9 mouse cellular contexts compared by ENCODE assay signal in genomic region chr5:111269613-111270205, GRCm38 (mm10).
DNase-seq lines count a peak whose midpoint lies in the region; ATAC-seq lines count a peak whose summit lies in the region.
"Had no signal": no experiment of that assay in that cellular context is flagged by ENCODE, and none has a peak within 500 bp of the region (broad histone marks: within the 10 kb centered on the region; RNA-seq: fewer than 3 reads in every experiment).

No protein-coding gene starts in this region.

- 60% methylated on average over 6 of the region's 6 CpGs for WGBS in liver, embryonic 16.5 days (ENCODE audit: insufficient replicate concordance)
- 63% methylated on average over 6 of the region's 6 CpGs for WGBS in neural tube, embryonic 13.5 days

- no peaks in the 10 kb centered on the region for H3K27me3 ChIP-seq in liver, embryonic 16.5 days (ENCODE audit: control insufficient read depth, insufficient read depth, low read depth, low read length)
- H3K27me3 ChIP-seq in neural tube, embryonic 13.5 days, result no peaks in the 10 kb centered on the region
- H3K27me3 ChIP-seq: embryonic facial prominence, embryonic 15.5 days had no signal

- no peaks in the 10 kb centered on the region for H3K4me1 ChIP-seq in liver, embryonic 16.5 days (ENCODE audit: control insufficient read depth, low read depth, low read length)
- peaks cover 20% of the 10 kb centered on the region for H3K4me1 ChIP-seq in neural tube, embryonic 13.5 days (replicated peaks)

- no peaks in the 10 kb centered on the region for H3K36me3 ChIP-seq in liver, embryonic 16.5 days (ENCODE audit: control insufficient read depth, insufficient read depth)
- H3K36me3 ChIP-seq in neural tube, embryonic 13.5 days, result peaks cover 58% of the 10 kb centered on the region

- no peaks in the 10 kb centered on the region for H3K9me3 ChIP-seq in liver, embryonic 16.5 days (replicated peaks; ENCODE audit: control insufficient read depth, low read length)
- no peaks in the 10 kb centered on the region for H3K9me3 ChIP-seq in neural tube, embryonic 13.5 days
- H3K9me3 ChIP-seq: embryonic facial prominence, embryonic 15.5 days had no signal

- H3K9ac ChIP-seq in liver, embryonic 16.5 days (ENCODE audit: low read depth, low read length), result no peak overlapping the region
- H3K9ac ChIP-seq in neural tube, embryonic 13.5 days, result no peak overlapping the region
- H3K9ac ChIP-seq: embryonic facial prominence, embryonic 15.5 days had no signal

- H3K4me2 ChIP-seq in liver, embryonic 16.5 days (ENCODE audit: low read depth, low read length), result no peak overlapping the region
- H3K4me2 ChIP-seq in neural tube, embryonic 13.5 days, result no peak overlapping the region
- H3K4me2 ChIP-seq: embryonic facial prominence, embryonic 15.5 days had no signal

- no peak overlapping the region for H3K27ac ChIP-seq in liver, embryonic 16.5 days (ENCODE audit: low read length)
- peak overlapping the region; percentile 23; the same call in 1 of the 2 replicates for H3K27ac ChIP-seq in neural tube, embryonic 13.5 days (replicated peaks)
- H3K27ac ChIP-seq: embryonic facial prominence, embryonic 15.5 days had no signal

- H3K4me3 ChIP-seq in liver, embryonic 16.5 days (ENCODE audit: low read depth, low read length), result no peak overlapping the region
- H3K4me3 ChIP-seq in neural tube, embryonic 13.5 days, result no peak overlapping the region
- H3K4me3 ChIP-seq: embryonic facial prominence, embryonic 15.5 days had no signal

- peak; percentile 65 for DNase-seq in 416B (ENCODE audit: low read depth)
- DNase-seq in adipocyte (ENCODE audit: low spot score), result peak; percentile 87
- peak; percentile 95 for DNase-seq in embryo, embryonic 10 days (ENCODE audit: low spot score)
- DNase-seq in kidney, adult 18-20 months, result peak; percentile 83
- peak; percentile 21 to 65 for DNase-seq in thymus, postnatal 10 days (ENCODE audit: low spot score in 2 of 2)

- peak; percentile 83 for ATAC-seq in granulocyte monocyte progenitor cell, adult 5-6 weeks (replicated peaks; ENCODE audit: poor library complexity, severe bottlenecking)
- ATAC-seq in liver, embryonic 16.5 days (ENCODE audit: low read depth), result peak; percentile 35
- ATAC-seq in neural tube, embryonic 13.5 days (ENCODE audit: low read depth), result peak; percentile 62

Comparison
In these comparisons a context has a peak if more than half of its experiments do, and no peak if none do; other contexts are left out.
1. DNase-seq: peak in every context shown above with its lines; median percentile 95 in embryo, embryonic 10 days; 87 in adipocyte; 83 in kidney, adult 18-20 months; 65 in 416B; 43 in thymus, postnatal 10 days.